Mouse (Mus musculus) lung, postnatal 10 days (tissue): ENCODE measurements at regions not wholly inside any gene's neighbourhood (a gene's known extent, or its start where the extent isn't known, plus 50 kb on each side); places are given as distances from the start of the nearest gene placed in this dataset.
"Not testable (repeated sequence)": the region's sequence is repeated elsewhere in the genome, so short reads cannot be mapped to it uniquely, and the experiment has no call there.

ENCODE experiments used
- DNase-seq: peaks from one replicate; pipeline ENCODE4 v3.0.0; 2021

GRCm38 (mm10) chr19:27694478-27694877 is 264.9 kb upstream of the Pum3 start:
- DNase-seq, result no peak

- no peak for DNase-seq
Observed at GRCm38 (mm10) chr19:27693706-27694105, 264.1 kb upstream of the Pum3 start.

DNA sequence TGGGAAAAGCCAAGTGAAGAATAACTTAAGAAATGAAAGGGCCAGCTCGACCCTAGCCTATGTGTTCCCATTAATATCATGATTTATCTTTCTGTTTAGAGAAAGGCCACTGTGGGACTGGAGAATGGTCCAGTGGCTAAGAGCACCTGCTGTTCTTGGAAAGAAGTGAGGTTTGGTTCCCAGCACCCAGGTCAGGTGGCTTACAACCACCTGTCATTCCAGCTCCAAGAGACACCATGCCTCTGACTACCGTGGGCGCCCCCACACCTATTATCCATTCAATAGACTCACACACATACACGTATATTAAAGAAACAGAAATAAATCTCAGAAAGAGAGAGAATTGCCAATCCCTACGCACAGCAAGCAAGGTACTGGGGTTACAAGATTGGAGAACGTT is 263.3 kb upstream of the Pum3 start:
- DNase-seq, result no peak

- no peak for DNase-seq
Observed at GRCm38 (mm10) chr19:27683426-27683825, 253.8 kb upstream of the Pum3 start.

DNA sequence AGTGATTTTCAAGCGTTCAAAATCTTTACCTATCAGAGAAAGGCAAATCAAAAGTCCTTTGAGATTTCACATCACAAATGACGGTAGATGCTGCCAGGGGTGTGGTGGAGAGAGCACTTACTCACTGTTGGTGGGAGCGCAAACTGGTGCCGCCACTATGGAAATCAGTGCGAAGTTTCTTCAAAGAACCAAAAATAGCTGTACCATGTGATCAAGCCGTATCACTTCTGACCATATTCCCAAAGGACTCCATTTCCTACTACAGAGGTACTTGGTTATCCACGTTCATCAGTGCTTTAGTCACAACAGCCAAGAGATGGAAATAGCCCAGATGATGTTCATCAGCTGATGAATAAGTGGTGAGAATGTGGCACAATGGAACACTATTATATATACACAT is 249.8 kb upstream of the Pum3 start:
- no peak for DNase-seq

DNA sequence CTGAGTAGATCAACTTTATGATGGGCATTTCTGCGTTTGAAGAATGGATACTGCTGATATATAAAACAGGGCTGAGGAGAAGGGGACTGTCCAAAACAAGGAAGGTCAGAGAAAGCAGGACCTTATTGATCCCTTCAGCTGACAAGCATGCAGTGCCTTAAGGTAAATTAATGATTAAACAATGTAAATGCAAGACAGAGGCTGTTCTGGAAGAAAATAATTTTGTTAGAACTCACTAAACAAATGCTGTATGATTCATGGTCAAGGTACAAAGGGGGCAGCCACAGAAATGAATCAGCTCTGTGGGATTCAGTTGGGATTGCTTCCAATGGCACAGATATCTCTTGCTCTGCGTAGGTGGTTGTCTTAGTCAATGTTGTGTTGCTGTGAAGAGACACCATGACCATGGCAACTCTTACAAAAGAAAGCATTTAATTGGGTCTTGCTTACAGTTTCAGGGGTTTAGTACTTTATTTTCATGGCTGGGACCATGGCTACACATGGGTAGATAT is 243.1 kb upstream of the Pum3 start:
- DNase-seq, result no peak

GRCm38 (mm10) chr19:27663296-27663695 is 233.7 kb upstream of the Pum3 start:
- DNase-seq, result no peak

DNA sequence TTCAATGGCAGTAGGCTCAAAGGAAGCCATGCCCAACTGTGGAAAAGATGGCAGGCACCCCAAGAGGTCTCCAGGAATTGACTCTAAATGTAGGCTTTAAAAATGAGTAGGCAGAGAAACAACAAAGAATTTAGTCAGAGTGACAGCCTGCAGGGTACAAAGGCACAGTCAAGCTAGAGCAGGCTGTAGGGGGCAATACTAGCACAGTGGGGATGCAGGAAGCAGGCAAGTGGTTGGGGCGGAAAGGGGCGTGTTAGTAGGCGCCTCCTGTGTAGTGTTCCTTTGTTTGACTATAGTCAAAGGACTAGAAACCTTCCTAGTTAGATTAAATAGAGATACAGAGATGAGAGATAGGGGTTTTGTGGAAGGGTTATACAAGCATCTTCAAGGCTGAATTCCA is 211.4 kb upstream of the Pum3 start:
- DNase-seq, result no peak

- no peak for DNase-seq
Observed at GRCm38 (mm10) chr19:27633105-27633504, 203.5 kb upstream of the Pum3 start.

DNA sequence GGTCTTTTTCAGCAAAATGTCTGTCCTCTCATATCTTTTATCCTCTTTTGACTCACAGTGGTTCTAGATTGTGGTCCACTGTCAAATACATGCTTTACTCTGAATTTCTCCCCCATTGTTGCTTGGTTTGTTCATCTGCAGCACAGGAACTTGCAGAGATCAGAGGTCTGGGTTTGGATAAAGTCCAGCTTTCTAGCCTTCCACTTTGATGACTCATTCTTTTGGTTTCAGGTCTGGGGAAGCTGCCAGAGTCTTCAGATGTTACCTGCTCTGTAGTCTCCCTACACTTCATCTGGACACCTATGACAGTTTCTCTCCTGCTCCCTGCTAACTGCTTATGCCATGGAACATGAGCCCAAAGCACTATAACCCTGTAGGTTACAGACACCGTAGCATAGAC is 198.0 kb upstream of the Pum3 start:
- no peak for DNase-seq

DNA sequence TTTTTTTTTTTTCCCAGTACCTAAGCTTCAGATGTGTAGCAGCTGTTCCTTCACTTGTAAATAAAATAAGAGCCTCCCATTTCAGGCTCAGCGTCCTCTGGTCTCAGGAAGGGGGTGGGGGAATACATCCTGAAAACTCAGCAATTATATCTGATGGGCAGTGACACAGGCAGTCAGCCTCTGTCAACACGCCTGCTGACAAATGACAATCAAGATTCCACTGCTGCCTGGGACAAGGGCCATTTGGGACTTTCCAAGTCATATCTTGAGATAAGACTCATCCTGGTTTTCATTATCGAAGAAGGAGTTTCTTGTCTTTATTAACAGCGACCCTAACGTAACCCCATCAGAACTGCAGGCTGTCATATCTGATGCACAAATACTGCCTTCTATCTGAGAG is 187.9 kb upstream of the Pum3 start:
- peak; percentile 25 for DNase-seq

GRCm38 (mm10) chr19:27606933-27607332 is 177.3 kb upstream of the Pum3 start:
- no peak for DNase-seq

DNA sequence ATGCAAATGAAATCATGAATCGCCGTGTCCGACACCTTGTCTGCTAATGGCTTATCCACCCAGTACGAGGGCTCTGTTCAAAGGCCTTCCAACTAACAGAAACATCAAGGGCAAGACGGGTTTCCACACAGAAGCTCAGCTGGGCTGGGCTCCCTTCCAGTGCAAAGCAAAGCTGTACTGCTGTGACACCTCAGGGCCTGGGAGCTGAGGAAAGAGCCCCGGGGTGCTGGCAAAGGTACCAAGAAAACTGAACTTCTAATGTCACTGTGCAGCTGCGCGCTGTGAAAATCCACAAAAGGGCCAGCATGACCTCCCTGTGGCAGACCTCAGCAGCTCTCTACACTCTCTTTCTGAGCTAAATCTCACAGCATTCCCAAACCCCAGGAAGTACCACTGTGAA is 173.7 kb upstream of the Pum3 start:
- no peak for DNase-seq

DNA sequence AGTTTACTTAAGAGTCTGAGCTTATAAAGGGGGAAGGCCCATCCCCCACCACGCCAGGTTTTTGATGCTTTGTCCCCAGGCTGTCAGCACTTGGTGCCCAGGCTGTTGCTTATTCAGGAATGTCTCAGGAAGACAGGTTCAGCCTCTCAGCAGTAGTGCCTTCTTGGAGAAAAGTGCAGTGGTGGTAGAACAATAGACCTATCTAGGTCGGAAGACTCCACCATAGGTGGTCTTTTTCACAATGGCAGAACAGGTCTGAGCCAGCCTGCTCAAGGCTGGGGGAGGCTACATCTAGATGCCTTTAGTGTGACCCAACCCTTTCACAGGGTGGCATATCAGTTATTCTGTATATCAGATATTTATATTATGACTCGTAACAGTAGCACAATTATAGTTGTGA is 171.9 kb upstream of the Pum3 start:
- DNase-seq, result no peak

- DNase-seq, result not testable (repeated sequence)
Observed at GRCm38 (mm10) chr19:27600386-27600785, 170.8 kb upstream of the Pum3 start.

GRCm38 (mm10) chr19:27599639-27600308 is 170.1 kb upstream of the Pum3 start:
- DNase-seq, result no peak

GRCm38 (mm10) chr19:27598350-27598749 is 168.7 kb upstream of the Pum3 start:
- no peak for DNase-seq

DNA sequence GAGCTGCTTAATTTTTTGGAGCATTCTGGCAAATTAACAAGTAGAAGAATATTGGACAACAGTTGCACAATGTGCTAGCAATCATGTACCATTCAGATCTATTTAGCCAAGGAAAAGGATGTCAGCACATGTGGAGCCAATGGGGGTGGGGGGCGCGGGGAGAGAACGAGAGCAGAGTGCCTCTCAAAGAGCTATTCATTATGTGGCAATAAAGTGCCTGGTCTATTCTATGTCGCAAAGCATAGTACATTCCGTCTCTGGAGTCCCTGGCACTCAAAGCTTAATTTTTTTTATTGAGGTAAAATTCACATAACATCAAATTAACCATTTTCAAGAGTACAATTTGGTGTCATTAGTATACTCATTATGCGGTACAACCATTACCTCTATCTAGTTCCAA is 155.9 kb upstream of the Pum3 start:
- no peak for DNase-seq

- no peak for DNase-seq
Observed at GRCm38 (mm10) chr19:27582111-27582500, 152.5 kb upstream of the Pum3 start.

- DNase-seq, result peak; percentile 71
Observed at GRCm38 (mm10) chr19:27581362-27582110, 151.9 kb upstream of the Pum3 start.

- no peak for DNase-seq
Observed at GRCm38 (mm10) chr19:27576478-27576877, 146.9 kb upstream of the Pum3 start.

GRCm38 (mm10) chr19:27566929-27567328 is 137.3 kb upstream of the Pum3 start:
- no peak for DNase-seq

DNA sequence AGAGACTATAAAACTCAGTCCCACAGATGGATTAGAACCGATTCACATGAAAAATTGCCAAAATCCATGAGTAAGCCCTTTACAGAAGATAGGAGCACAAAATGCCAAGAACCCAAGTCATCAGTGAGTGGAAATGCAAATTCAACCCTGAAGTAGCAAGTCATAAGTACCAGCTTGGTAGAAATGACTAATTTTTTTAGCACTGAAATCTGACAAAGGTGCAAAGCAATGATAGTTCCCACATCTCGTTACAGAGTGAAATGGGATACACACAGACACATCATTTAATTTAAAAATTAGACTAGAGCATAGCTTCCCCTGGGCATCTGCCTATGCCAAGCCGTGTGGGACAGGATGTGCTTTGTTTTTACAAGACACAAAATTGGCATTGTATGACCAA is 136.4 kb upstream of the Pum3 start:
- DNase-seq, result no peak

GRCm38 (mm10) chr19:27564086-27564485 is 134.5 kb upstream of the Pum3 start:
- no peak for DNase-seq

DNA sequence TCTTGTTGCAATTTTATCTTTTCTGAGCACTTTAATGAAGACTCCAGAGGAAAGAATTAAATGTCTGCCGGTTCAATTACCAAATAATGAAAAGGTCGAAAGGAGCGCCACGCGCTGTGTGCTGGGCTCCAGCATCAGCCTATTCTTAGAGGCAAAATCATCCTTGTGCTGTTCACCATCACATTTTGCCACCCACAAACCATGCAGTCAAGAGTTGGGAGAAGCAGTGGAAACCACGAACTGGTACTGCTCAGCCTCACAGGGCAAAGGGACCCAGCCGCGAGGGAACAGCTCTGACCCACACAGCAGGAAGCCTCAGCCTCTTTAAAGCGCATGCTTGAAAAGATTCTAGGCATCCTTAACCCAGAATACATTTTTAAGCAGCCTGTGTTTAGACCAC is 134.0 kb upstream of the Pum3 start:
- DNase-seq, result no peak
